Mouse (Mus musculus) limb, embryonic 14.5 days (tissue): ENCODE measurements around the gene Maml3. TPM values are rescaled to one million over a fixed set of nuclear protein-coding genes. Genes with fewer than 3 reads are reported as not detected.
A peak's percentile ranks its signal among the peaks of the same experiment; 100 is the strongest.

Experiments used
- ATAC-seq: fragments of 200-750 bp; cut with Nextera tagmentation; 2 replicates; pipeline ENCODE4 v1.8.0; 2017; ENCODE audit warnings: low read depth, moderate number of reproducible peaks, moderate TSS enrichment; ENCODE audit not compliant: low FRiP score
- DNase-seq: peaks from one replicate; pipeline ENCODE4 v3.0.0-alpha.2; 2015; ENCODE audit warnings: low spot score
- H3K27ac ChIP-seq: fragments of 300-500 bp; sonication (generic); replicated peaks from 2 replicates; pipeline ENCODE4 v1.5.1; 2014; ENCODE audit warnings: low read depth, mild to moderate bottlenecking, low read length, moderate library complexity, mixed read lengths
- H3K27me3 ChIP-seq: fragments of 300-500 bp; sonication (generic); 2 replicates; pipeline ENCODE4 v1.6.1; 2014; ENCODE audit warnings: low read length, mixed read lengths; ENCODE audit not compliant: control insufficient read depth, insufficient read depth
- H3K36me3 ChIP-seq: fragments of 300-500 bp; sonication (generic); 2 replicates; pipeline ENCODE4 v1.6.1; 2014; ENCODE audit warnings: mild to moderate bottlenecking, low read length, moderate library complexity, mixed read lengths; ENCODE audit not compliant: control insufficient read depth, insufficient read depth
- H3K4me1 ChIP-seq: fragments of 300-500 bp; sonication (generic); 2 replicates; pipeline ENCODE4 v1.6.1; 2014; ENCODE audit warnings: antibody characterized with exemption, low read length, mixed read lengths; ENCODE audit not compliant: control insufficient read depth, insufficient read depth
- H3K4me2 ChIP-seq: fragments of 300-500 bp; sonication (generic); replicated peaks from 2 replicates; pipeline ENCODE4 v1.6.1; 2014; ENCODE audit warnings: low read depth, mild to moderate bottlenecking, low read length, moderate library complexity; ENCODE audit not compliant: severe bottlenecking
- H3K4me3 ChIP-seq: fragments of 300-500 bp; sonication (generic); replicated peaks from 2 replicates; pipeline ENCODE4 v1.5.1; 2014; ENCODE audit warnings: low read length
- H3K9ac ChIP-seq: fragments of 300-500 bp; sonication (generic); 2 replicates; pipeline ENCODE4 v1.6.1; 2014; ENCODE audit warnings: mild to moderate bottlenecking, low read depth, low read length, moderate library complexity; ENCODE audit not compliant: severe bottlenecking
- H3K9me3 ChIP-seq: fragments of 300-500 bp; sonication (generic); 2 replicates; pipeline ENCODE4 v1.6.1; 2016; ENCODE audit warnings: low read length; ENCODE audit not compliant: control insufficient read depth
- POLR2A ChIP-seq: fragments of 200-500 bp; IDR thresholded peaks from 2 replicates; pipeline ENCODE4 v1.8.0; 2012; ENCODE audit warnings: inconsistent platforms, mild to moderate bottlenecking, moderate library complexity, borderline replicate concordance; ENCODE audit not compliant: insufficient read depth, insufficient read length; ENCODE audit errors: extremely low read depth
- WGBS: fragments of 180-500 bp; shearing (Covaris S2); extraction: QIAGEN DNeasy Blood & Tissue Kit; methylation state at CpG from one replicate; pipeline ENCODE4 v1.1.7; 2014; 5-methylcytosine and 5-hydroxymethylcytosine counted together
- polyA plus RNA-seq, 2 experiments: library from polyadenylated mRNA; depleted of rRNA in 1 of 2; stranded (reverse) in 1 of 2; unstranded in 1 of 2; fragments of >200 nt; fragmentation: Nextera tagmentation in 1 of 2; extraction: Ambion mirVana in 1 of 2; gene quantifications; 2 replicates each; pipeline versions ENCODE4 v1.2.1 to v1.2.3; 2012 to 2014

The Maml3 gene
- polyA plus RNA-seq, 2 experiments: 5.4 to 5.6 TPM

DNA sequence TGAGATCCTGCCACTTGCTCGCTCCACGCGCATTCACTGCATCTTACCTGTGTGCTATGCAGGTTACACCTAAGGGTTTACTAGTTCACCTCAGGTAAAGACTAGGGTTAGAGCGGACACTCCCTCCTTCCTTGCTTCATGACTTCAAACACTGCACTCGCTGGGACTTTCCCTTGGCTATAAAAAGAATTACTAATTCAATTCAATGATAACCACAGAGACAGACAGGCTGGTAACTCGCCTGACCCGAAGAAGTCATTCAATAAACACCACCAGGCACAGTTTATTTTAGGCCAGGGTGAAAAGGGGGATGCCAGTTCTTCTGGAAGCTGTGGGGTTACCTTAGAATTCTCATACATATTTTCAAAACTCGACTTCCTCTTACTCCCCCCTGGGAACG lies 199.0 kb downstream of the Maml3 start:
- no peak for DNase-seq
- H3K4me1 ChIP-seq: peaks cover 19% of the 10 kb centered on the region
- 75% methylated on average over 9 of the region's 9 CpGs for WGBS
- no peaks in the 10 kb centered on the region for H3K27me3 ChIP-seq
- no peaks in the 10 kb centered on the region for H3K9me3 ChIP-seq
- no peak overlapping the region for H3K4me3 ChIP-seq
- no peak for ATAC-seq
- no peak for TF ChIP-seq POLR2A
- H3K9ac ChIP-seq: no peak overlapping the region
- no peak overlapping the region for H3K27ac ChIP-seq
- no peak overlapping the region for H3K4me2 ChIP-seq
- H3K36me3 ChIP-seq: no peaks in the 10 kb centered on the region

DNA sequence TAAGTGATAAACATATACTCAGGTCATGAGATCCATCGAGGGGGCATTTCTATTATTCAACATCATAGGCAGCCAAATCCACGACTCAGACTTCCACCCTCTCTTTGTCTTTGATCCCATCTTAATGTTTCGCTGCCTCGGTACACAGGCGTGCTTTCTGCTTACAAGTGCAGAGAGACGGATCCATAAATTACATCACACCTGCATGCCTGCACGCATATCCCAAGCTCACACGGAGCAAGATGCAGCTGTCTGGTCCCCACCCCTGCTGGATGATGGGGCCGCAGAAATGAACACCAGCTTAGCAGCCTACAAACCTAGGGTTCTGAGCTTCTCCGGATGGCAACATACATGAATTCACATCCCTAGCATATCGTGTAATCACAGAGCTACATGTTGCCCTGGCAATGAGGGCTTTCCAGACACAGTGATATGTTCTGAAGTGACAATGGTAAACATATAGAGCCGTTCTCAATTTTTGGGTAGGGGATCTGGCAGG lies 200.5 kb downstream of the Maml3 start:
- no peaks in the 10 kb centered on the region for H3K27me3 ChIP-seq
- no peak overlapping the region for H3K9ac ChIP-seq
- H3K4me3 ChIP-seq: no peak overlapping the region
- H3K4me1 ChIP-seq: peaks cover 19% of the 10 kb centered on the region
- H3K9me3 ChIP-seq: no peaks in the 10 kb centered on the region
- H3K27ac ChIP-seq: no peak overlapping the region
- no peak for DNase-seq
- no peak for ATAC-seq
- WGBS: 39% methylated on average over 12 of the region's 12 CpGs
- no peaks in the 10 kb centered on the region for H3K36me3 ChIP-seq
- no peak for TF ChIP-seq POLR2A
- no peak overlapping the region for H3K4me2 ChIP-seq

DNA sequence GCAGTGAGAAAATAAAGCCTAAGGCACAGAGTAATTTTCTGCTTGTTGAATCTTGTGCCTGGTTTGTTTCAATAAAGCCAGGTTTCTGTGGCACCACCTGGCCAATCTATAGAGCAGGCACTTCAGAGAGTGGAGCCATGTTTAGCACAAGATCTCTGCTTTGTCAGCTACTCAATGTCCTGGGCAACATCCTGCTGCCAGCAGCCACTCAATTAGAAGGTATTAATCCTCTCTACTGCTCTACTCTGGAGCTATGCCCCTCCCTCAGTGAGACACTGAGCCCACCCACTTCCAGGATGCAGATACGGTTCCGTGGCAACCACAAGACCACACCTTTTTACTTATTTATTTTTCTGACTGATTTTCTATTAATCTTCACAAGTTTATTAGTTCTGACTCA lies 203.7 kb downstream of the Maml3 start:
- WGBS: 27% methylated on average over 2 of the region's 2 CpGs
- no peak overlapping the region for H3K27ac ChIP-seq
- DNase-seq (peak; percentile 29), ATAC-seq (no peak)
- no peak overlapping the region for H3K4me2 ChIP-seq
- H3K27me3 ChIP-seq: no peaks in the 10 kb centered on the region
- no peaks in the 10 kb centered on the region for H3K9me3 ChIP-seq
- H3K4me3 ChIP-seq: no peak overlapping the region
- no peak overlapping the region for H3K9ac ChIP-seq
- no peaks in the 10 kb centered on the region for H3K4me1 ChIP-seq
- H3K36me3 ChIP-seq: no peaks in the 10 kb centered on the region
- no peak for TF ChIP-seq POLR2A

DNA sequence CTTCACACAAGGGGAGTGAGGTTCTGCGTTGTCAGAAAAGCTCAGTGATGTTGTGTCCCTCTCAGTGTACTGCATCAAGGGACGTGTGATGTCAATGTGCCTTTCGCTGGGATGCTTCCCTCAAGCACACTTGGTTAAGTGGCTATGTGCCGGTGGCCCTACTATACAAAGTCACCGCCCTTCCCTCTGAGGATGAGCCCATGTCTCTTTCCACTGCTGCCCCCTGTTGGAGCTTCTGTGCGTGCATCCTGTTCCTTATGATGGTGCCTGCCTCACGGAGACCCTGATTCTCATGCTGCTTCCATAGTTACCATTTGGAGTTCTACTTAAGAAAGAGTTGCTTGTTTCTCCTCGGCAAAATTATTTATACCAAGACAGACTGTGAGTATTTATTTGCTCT lies 210.4 kb downstream of the Maml3 start:
- peaks cover 7% of the 10 kb centered on the region; the same call in 1 of the 2 replicates for H3K4me1 ChIP-seq
- H3K36me3 ChIP-seq: no peaks in the 10 kb centered on the region
- H3K27me3 ChIP-seq: no peaks in the 10 kb centered on the region
- no peak overlapping the region for H3K4me3 ChIP-seq
- DNase-seq (no peak), ATAC-seq (no peak)
- H3K9ac ChIP-seq: no peak overlapping the region
- no peak overlapping the region for H3K27ac ChIP-seq
- no peak for TF ChIP-seq POLR2A
- peaks cover 6% of the 10 kb centered on the region; the same call in 1 of the 2 replicates for H3K9me3 ChIP-seq
- 66% methylated on average over 8 of the region's 8 CpGs for WGBS
- H3K4me2 ChIP-seq: no peak overlapping the region

DNA sequence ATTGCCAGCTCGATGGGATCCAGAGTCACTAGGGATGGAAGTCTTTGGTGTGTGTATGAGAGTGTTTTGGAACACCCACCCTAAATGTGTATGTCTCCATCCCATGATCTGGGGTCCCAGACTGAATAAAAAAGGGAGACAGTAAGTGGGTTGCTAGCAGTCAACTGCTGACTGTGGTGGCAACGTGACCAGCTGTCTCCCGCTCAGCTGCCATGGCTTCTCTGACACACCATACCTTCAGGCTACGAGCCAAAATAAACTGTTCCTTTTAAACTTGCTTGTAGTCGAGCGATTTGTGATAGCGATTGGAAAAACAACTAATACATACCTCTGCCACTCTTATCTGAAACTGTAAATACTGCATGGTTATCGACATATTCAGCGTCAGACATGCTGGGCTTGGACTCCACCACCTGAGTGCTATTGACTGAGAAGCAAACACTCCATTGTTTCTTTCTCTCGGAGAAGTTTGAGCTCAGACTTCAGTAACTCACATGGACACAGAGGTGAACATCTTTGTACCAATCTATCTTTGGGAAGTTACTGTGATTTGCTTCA lies 213.2 kb downstream of the Maml3 start:
- H3K4me1 ChIP-seq: peaks cover 23% of the 10 kb centered on the region
- no peak overlapping the region for H3K9ac ChIP-seq
- no peak overlapping the region for H3K4me3 ChIP-seq
- ATAC-seq: no peak
- no peak for TF ChIP-seq POLR2A
- DNase-seq: no peak
- H3K27ac ChIP-seq: no peak overlapping the region
- WGBS: 82% methylated on average over 10 of the region's 10 CpGs
- no peak overlapping the region for H3K4me2 ChIP-seq
- no peaks in the 10 kb centered on the region for H3K27me3 ChIP-seq
- no peaks in the 10 kb centered on the region for H3K36me3 ChIP-seq
- peaks cover 6% of the 10 kb centered on the region; the same call in 1 of the 2 replicates for H3K9me3 ChIP-seq
